Mouse (Mus musculus): ENCODE measurements at regions not wholly inside any gene's neighbourhood (a gene's known extent, or its start where the extent isn't known, plus 50 kb on each side); places are given as distances from the start of the nearest gene placed in this dataset.
A peak's percentile ranks its signal among the peaks of the same experiment; 100 is the strongest.

GRCm38 (mm10) chr6:127373797-127374463 lies 72.7 kb upstream of the Parp11 start:
- intact Hi-C loops (cut with DNase I): loop anchor here (10.0 kb wide), 1 partner anchor 419 kb away; no protein-coding TSS in a partner anchor
- no peak for DNase-seq

- peak in 1 of 2 experiments; percentile 38 for DNase-seq
- intact Hi-C loops (cut with DNase I): loop anchor here (10.0 kb wide), 1 partner anchor 420 kb away; no protein-coding TSS in a partner anchor
These were observed 72.0 kb upstream of the Parp11 start for GRCm38 (mm10) chr6:127374464-127375143.

- intact Hi-C loops (cut with DNase I): loop anchor here (10.0 kb wide), 1 partner anchor 420 kb away; no protein-coding TSS in a partner anchor
- DNase-seq: no peak
These were observed 71.5 kb upstream of the Parp11 start for GRCm38 (mm10) chr6:127375144-127375529.

DNA sequence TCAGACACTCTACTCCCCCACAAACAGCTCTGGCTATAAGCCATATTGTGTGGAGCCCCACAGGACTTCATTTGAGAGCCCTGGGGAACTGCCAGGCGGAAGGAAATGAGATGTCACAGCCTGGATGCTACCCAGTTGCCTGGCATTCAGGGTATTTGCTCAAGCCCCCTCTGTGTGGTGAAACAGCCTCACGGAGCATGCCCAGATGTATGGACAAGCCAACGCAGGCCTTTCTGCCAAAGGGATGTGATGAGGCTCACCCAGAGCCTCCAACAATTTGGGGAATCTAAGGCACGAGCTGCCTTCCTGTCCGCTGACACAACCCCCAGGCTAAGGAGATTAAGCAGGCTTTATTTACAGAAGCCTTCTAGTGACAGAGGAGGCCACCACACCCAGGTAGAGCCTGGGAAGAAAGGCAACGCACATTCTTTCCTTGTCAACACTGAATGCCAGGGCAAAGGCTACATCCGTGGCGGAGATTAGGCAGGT lies 70.9 kb upstream of the Parp11 start:
- intact Hi-C loops (cut with DNase I): loop anchor here (10.0 kb wide), 1 partner anchor 421 kb away; no protein-coding TSS in a partner anchor
- no peak for DNase-seq

DNA sequence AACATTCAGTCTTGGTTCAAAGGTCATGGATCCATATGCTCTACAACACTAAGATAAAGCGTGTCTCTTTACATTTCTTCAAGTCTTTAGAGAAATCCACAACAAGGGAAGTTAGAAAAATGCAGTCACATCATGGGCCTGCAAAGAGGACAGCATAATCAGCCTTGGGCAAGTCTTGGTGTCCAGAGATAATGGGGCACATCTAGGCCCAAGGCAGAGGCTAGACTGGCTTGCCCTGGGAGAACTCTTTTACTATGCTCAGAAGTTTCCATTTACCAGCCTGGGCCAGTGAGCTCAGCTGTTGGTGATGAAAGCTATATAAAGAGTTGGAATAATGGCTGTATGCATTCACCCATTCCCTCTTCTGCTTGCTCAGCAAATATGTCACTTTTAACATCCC lies 67.9 kb upstream of the Parp11 start:
- intact Hi-C loops (cut with DNase I): loop anchor here (10.0 kb wide), 1 partner anchor 424 kb away; no protein-coding TSS in a partner anchor
- no peak for DNase-seq

DNA sequence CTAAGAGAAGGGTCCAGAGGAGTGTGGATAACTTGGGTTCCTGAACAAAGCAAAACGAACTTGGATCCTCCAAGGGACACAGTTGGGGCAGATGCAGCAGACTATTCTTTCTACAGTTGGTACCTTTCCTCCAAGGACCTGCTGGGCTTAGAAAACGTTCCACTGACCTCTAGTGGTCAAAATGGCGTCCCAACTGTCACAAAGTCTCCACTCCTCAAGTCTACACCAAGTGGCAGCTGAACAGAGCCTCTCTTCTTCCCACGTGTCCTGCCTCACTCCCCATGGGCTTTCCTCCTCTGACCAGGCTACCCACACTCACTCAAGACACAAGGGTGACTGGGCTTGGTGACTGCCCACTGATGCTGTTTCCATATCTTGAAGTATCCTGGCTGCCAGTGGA lies 67.1 kb upstream of the Parp11 start:
- peak in 1 of 2 experiments; percentile 36 for DNase-seq
- intact Hi-C loops (cut with DNase I): loop anchor here (10.0 kb wide), 1 partner anchor 425 kb away; no protein-coding TSS in a partner anchor

DNA sequence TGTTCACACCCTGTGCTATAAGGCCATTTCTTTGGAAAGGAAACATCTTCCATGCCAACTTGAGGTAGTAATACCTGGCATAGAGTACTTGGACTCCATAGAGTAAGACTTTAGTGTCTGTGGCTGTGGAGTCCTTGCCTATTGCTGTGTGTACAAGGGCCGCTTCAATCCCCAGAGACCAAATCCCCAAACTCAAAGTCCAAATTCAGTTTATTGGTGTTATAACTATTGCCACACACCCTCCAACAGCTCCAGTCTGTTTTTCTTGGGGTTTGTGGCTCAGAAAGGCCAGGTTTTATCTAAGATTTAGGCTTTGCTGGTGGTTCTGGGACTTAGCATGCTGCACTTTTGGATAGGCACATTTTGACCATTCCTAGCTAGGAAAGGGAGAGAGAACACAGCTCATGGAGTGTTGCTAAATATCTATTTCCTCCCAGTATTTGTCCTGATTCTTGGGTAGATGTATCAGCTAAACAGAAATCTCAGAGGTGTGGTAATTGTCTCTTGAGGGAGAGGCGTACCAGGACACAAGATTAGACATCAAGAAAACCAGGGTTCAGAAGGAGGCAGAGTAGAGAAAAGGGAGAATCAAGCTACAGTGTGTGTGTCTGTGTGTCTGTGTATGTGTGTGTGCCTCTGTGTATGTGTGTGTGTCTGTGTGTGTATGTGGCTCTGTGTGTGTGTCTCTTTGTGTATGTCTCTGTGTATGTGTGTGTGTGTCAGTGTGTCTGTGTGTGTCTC lies 65.3 kb upstream of the Parp11 start:
- intact Hi-C loops (cut with DNase I): no loop called here
- no peak for DNase-seq

- no peak for DNase-seq
- intact Hi-C loops (cut with DNase I): no loop called here
These were observed 55.2 kb upstream of the Parp11 start for GRCm38 (mm10) chr6:127391258-127392011.

- intact Hi-C loops (cut with DNase I): no loop called here
- no peak for DNase-seq
These were observed 54.4 kb upstream of the Parp11 start for GRCm38 (mm10) chr6:127392012-127392798.

GRCm38 (mm10) chr6:127392799-127393172 lies 53.9 kb upstream of the Parp11 start:
- DNase-seq: no peak
- intact Hi-C loops (cut with DNase I): no loop called here

DNA sequence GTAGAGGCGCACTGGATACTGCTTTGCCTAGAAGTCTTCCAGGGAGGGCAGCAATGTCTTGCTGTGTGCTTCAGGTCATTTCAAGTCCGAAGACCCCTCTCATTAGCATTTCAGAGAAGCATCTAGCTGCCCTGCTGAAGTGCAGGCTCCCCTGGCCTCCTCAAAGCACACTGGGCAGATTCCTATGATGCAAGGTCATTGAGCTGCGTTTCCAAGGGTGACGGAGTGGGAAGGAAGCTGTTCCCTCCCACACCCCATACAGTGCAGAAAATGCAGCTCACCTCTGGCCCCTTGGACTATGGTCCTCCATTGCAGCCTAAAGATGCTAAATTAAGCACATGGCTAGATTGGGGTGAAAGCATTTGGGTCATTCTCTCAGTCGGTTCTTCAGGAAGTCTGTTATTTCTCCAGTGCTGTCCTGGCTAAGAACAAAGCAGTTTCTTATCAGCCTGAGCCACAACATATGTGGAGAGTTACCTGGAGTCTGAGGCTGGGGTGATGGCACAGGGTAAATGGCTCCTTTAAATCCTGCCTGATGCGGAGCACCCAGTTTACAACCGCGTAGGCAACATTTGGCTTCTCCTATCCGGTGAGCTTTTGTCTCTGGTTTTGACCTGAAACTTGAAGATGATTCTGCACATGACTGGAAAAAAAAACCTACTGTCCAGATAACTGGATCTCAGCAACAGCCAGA lies 52.6 kb upstream of the Parp11 start:
- intact Hi-C loops (cut with DNase I): no loop called here
- DNase-seq: no peak

Data from heart, postnatal 14 days (tissue).